Mouse (Mus musculus) mesoderm, embryonic 11.5 days (tissue): ENCODE results near the gene Maneal.

Experiments
- DNase-seq: peaks from one replicate; pipeline ENCODE4 v3.0.0-alpha.2; 2012; ENCODE audit warnings: low read depth, low spot score

The Maneal gene

DNA sequence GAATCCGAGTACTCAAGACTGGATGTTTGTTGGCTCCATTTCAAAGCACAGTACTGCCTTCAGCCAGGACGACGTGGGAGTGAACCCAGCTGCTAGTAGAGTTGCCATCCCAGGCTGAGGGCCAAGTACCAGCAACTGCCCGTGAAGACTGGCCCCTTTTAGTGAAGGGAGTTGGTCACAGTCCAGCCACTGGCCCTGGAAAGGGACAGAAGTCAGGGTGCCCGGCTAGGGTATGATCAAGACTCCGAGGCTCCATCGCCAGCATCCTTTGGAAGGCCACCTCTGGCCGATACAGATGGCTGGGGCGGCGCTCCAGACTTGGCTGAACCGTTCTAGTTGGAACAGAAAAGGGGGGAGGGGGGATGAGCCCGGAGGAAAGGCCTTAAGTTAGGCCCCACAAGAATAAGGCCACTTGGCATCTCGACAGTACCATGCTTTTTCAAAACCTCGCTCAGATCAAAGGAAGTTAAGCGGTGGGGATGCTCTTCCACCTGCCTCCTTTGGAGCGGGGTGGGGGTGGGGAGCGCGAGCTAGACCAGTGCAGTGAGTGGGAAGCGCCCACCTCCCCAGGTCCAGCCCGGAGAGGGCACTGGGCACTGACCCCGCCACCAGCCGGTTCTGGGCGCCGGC is 12.2 kb downstream of the Maneal start:
- DNase-seq, result no peak

GRCm38 (mm10) chr4:124847573-124847972 is 14.4 kb downstream of the Maneal start:
- DNase-seq, result peak; percentile 82

DNA sequence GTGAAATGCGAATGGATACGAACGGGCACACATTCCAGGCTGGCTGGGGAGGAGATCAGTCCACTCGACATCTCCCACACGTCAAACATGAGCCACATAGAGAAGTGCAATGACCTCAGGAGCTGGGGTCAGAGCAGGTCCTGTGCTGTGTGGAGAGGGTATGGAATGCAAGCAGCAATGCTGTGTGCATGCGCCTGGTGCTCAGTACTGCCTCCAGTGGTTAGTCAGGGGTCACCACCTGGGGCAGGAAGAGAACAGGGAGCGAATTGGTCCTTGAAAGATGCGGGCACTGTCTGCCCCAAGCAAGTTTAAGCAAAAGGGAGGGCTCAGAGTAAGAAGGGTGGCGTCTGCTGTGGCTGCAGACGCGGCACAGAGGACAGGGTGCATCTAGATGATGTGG is 18.5 kb downstream of the Maneal start:
- peak; percentile 60 for DNase-seq

DNA sequence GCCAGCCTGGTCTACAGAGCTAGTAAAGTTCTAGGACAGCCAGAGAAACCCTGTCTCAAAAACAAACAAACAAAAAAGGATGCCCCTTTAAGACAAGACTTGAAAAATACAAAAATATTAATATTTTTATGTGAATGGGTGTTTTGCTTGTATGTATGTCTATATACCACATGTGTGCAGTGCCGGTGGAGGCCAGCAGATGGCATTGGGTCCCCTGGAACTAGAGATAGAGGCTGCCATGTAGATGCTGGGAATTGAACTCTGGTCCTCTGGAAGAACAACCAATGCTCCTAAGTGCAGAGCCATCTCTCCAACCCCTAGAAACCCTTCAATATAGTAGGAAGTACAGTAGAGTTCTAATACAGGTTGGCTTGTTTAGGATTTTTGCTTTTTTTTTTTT is 21.0 kb downstream of the Maneal start:
- no peak for DNase-seq

DNA sequence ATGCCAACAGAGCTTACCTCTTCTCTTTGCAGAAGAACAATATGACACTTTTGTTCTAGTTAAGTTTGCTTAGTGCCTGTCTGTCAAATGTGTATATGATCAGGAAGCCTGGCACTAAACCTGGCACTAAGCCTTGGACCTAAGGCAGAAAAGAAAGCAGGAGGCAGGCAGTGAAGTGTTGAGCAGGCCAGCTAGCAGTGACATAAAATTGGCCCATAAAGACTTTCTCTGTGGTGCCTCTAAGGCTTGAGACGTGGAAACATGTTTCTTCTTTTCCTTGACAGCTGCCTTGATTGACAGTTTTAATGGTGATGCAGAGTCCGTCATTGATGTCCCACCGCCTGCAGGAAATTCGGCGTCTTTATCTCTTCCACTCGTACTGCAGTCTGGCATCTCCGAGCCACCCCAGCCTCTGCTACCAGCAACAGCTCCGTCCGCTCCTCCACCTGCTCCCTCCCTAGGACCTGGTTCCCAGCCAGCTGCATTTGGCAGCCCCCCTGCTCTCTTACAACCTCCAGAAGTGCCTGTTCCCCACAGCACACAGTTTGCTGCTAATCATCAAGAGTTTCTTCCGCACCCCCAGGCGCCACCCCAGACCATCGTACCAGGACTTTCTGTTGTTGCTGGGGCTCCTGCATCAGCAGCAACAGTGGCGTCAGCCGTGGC is 23.8 kb downstream of the Maneal start:
- no peak for DNase-seq

- DNase-seq, result no peak
Measured at GRCm38 (mm10) chr4:124832796-124833195, 29.2 kb downstream of the Maneal start.

- no peak for DNase-seq
Measured at GRCm38 (mm10) chr4:124829671-124830070, 32.3 kb downstream of the Maneal start.

- DNase-seq, result no peak
Measured at GRCm38 (mm10) chr4:124825371-124825965, 36.5 kb downstream of the Maneal start.

GRCm38 (mm10) chr4:124824967-124825366 is 37.0 kb downstream of the Maneal start:
- DNase-seq, result no peak

- no peak for DNase-seq
Measured at GRCm38 (mm10) chr4:124818832-124819231, 43.1 kb downstream of the Maneal start.

GRCm38 (mm10) chr4:124817803-124818202 is 44.2 kb downstream of the Maneal start:
- DNase-seq, result peak; percentile 30

DNA sequence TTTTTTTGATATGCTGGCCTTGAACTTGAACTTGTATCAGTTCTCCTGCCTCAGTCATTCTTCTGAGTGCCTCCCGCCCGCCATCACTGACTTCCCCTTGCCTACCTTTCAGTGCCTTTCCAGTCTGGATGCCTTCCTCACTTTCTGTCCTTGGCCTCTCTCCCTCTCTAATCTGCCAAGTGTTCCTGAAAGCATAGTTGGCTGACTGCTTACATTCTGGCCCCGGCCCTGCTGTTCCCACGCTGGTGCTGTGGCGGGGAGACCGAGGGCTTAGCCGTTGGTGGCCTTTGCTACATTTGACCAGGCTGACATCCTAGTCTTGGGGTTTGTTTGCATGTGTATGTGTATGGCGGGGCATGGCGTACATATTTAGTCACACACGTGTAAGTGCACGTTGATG is 46.1 kb downstream of the Maneal start:
- DNase-seq, result no peak

DNA sequence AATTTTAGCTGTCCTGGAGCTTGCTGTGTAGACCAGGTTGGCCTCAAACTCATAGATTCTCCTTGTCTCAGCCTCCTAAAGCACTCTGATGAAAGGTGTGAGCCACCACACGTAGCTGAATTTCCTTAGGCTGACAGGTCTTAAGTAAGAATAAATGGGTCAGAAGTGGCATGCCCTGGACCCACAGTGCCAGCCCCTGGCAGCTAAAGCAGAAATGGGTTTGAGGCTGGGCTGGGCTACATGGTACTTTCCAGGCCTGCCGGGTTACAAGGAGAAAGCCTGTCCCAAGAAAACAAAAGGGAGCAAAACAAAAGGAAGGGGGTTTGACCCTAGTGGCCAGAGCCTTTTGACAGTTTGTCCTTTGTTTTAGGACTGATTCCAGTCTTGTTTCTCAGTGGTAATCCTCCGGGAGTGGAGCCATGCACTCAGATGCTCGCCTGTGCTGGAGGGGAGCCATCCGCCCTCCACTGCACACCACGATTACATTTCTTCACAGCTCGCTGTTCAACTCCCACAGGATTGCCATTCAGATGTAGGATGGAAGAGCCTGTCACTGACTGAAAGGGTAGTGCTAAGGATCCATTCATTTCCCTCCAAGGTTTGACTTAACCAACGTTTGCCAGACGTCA is 50.5 kb downstream of the Maneal start:
- no peak for DNase-seq

- no peak for DNase-seq
Measured at GRCm38 (mm10) chr4:124810056-124810455, 51.9 kb downstream of the Maneal start.

GRCm38 (mm10) chr4:124809136-124809883 is 52.7 kb downstream of the Maneal start:
- DNase-seq, result no peak

GRCm38 (mm10) chr4:124808511-124808910 is 53.5 kb downstream of the Maneal start:
- no peak for DNase-seq
